Mouse (Mus musculus) heart, postnatal 36 days (tissue): ENCODE measurements at regions not wholly inside any gene's neighbourhood (a gene's known extent, or its start where the extent isn't known, plus 50 kb on each side); places are given as distances from the start of the nearest gene placed in this dataset.

Experiments
- DNase-seq, 2 experiments: peaks; one replicate each; pipeline ENCODE4 v3.0.0; 2021 to 2022
- intact Hi-C: fragments of 180-260 bp; cut with DNase I; formaldehyde crosslinking; loops from one replicate; pipeline ENCODE4 v1.15.1; 2025

DNA sequence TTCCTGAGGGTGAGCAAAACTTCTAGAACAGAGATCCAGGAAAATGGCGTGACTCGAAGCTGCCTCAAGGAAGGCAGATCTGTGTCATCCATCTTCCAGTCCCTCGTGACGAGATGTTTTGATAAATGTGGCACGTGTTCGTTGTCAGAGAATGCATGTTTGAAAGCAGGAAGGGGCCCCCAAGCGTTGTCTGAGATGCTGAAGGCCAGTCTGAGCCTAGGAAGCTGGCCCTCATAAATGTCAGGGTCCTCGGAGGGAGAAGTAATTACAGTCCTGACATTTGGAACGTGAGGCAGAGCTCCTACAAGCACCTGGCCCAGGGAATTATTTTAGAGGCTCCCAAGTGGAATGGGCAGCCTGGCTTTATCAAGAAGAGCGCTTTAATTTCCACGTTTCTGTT, 50.5 kb upstream of the Mocs1 start:
- intact Hi-C loops, result no loop called here
- DNase-seq, result no peak
